Mouse (Mus musculus): ENCODE measurements around the gene Rufy2. TPM values are rescaled to one million over a fixed set of nuclear protein-coding genes. Genes with fewer than 3 reads are reported as not detected.

Rufy2 gene
- total and polyA plus RNA-seq, 3 experiments: 4.9 to 6.8 (median 5.8) TPM

GRCm38 (mm10) chr10:62966291-62966690 lies 13.7 kb upstream of the Rufy2 start:
- Histone ChIP-seq H3K9me3 (replicated peaks; ENCODE audit: low read length) (no peaks in the 10 kb centered on the region), H3K4me2 (ENCODE audit: insufficient read depth, low read depth, poor library complexity, severe bottlenecking) (no peak overlapping the region), H3K79me2 (replicated peaks; ENCODE audit: control insufficient read depth, extremely low read depth, insufficient read depth, poor library complexity, severe bottlenecking) (no peaks in the 10 kb centered on the region), H3K4me3 (replicated peaks in 1 of 3; ENCODE audit: low read depth in 2 of 3, low read length in 2 of 3, poor library complexity in 1 of 3) (no peak overlapping the region), H3K4me1 (ENCODE audit: control insufficient read depth in 1 of 2, insufficient read depth in 2 of 2) (no peaks in the 10 kb centered on the region), H3K27me3 (replicated peaks) (no peaks in the 10 kb centered on the region), H3K27ac (ENCODE audit: insufficient read depth, low read depth) (no peak overlapping the region), H3K36me3 (replicated peaks in 1 of 2; ENCODE audit: control insufficient read depth in 1 of 2, insufficient read depth in 1 of 2, low read length in 1 of 2) (peaks cover 81 to 85% of the 10 kb centered on the region in 2 experiments), H3K9ac (ENCODE audit: insufficient read depth, low read depth) (no peak overlapping the region)
- in situ Hi-C loops (cut with MboI; ENCODE audit: low pct_ligation_motif_present, low pct_unique_long_range_greater_than_20kb, low sequenced_read_pairs): loop anchor here (5.0 kb wide), 1 partner anchor 34 kb away; no protein-coding TSS in a partner anchor
- DNase-seq (ENCODE audit: extremely low read depth): no peak
- dilution Hi-C loops (cut with MboI; ENCODE audit: extremely low pct_ligation_motif_present, extremely low pct_unique_long_range_greater_than_20kb, low sequenced_read_pairs): no loop called here
- TF ChIP-seq CTCF (conservative IDR thresholded peaks at IDR 0.05 in 1 of 2, IDR thresholded peaks at IDR 0.05 in 1 of 2; ENCODE audit: low read depth in 2 of 2, low read length in 2 of 2) (no peak), USF1 (IDR thresholded peaks at IDR 0.05; ENCODE audit: low read depth, low read length) (no peak), TCF12 (IDR thresholded peaks at IDR 0.05; ENCODE audit: low read depth, low read length) (no peak), IRF4 (IDR thresholded peaks at IDR 0.05; ENCODE audit: low read depth, low read length) (no peak), MAZ (IDR thresholded peaks at IDR 0.05; ENCODE audit: low read depth, low read length) (no peak), E2F4 (IDR thresholded peaks at IDR 0.05; ENCODE audit: insufficient replicate concordance, low read depth, low read length) (no peak), NELFE (IDR thresholded peaks at IDR 0.05; ENCODE audit: low read depth, low read length) (no peak), POLR2A (IDR thresholded peaks at IDR 0.05; ENCODE audit: low read depth, low read length) (no peak), BHLHE40 (IDR thresholded peaks at IDR 0.05; ENCODE audit: low read depth, low read length) (no peak), MXI1 (IDR thresholded peaks at IDR 0.05; ENCODE audit: low read depth, low read length) (no peak), GABPA (IDR thresholded peaks at IDR 0.05; ENCODE audit: insufficient replicate concordance, low read depth, low read length) (no peak), MEF2A (IDR thresholded peaks at IDR 0.05; ENCODE audit: borderline replicate concordance, low read depth, low read length) (no peak), ZMIZ1 (IDR thresholded peaks at IDR 0.05; ENCODE audit: low read depth, low read length) (no peak), SMC3 (IDR thresholded peaks at IDR 0.05; ENCODE audit: low read depth, low read length) (no peak)

GRCm38 (mm10) chr10:62971821-62972220 lies 8.2 kb upstream of the Rufy2 start:
- DNase-seq (ENCODE audit: extremely low read depth): peak; percentile 30
- Histone ChIP-seq H3K9me3 (replicated peaks; ENCODE audit: low read length) (no peaks in the 10 kb centered on the region), H3K4me1 (ENCODE audit: control insufficient read depth in 1 of 2, insufficient read depth in 2 of 2) (peaks cover 0 to 6% of the 10 kb centered on the region in 2 experiments; a peak in 1 of 4 replicates), H3K27me3 (replicated peaks) (no peaks in the 10 kb centered on the region), H3K79me2 (replicated peaks; ENCODE audit: control insufficient read depth, extremely low read depth, insufficient read depth, poor library complexity, severe bottlenecking) (no peaks in the 10 kb centered on the region), H3K9ac (ENCODE audit: insufficient read depth, low read depth) (no peak overlapping the region), H3K36me3 (replicated peaks in 1 of 2; ENCODE audit: control insufficient read depth in 1 of 2, insufficient read depth in 1 of 2, low read length in 1 of 2) (peaks cover 51 to 75% of the 10 kb centered on the region in 2 experiments), H3K4me2 (ENCODE audit: insufficient read depth, low read depth, poor library complexity, severe bottlenecking) (no peak overlapping the region), H3K27ac (ENCODE audit: insufficient read depth, low read depth) (no peak overlapping the region), H3K4me3 (replicated peaks in 1 of 3; ENCODE audit: low read depth in 2 of 3, low read length in 2 of 3, poor library complexity in 1 of 3) (no peak overlapping the region)
- dilution Hi-C loops (cut with MboI; ENCODE audit: extremely low pct_ligation_motif_present, extremely low pct_unique_long_range_greater_than_20kb, low sequenced_read_pairs) (no loop called here), in situ Hi-C loops (cut with MboI; ENCODE audit: low pct_ligation_motif_present, low pct_unique_long_range_greater_than_20kb, low sequenced_read_pairs) (no loop called here)
- TF ChIP-seq IRF4 (IDR thresholded peaks at IDR 0.05; ENCODE audit: low read depth, low read length): no peak
- no peak for TF ChIP-seq KAT2A (IDR thresholded peaks at IDR 0.05; ENCODE audit: insufficient replicate concordance, low read length)
- no peak for TF ChIP-seq BHLHE40 (IDR thresholded peaks at IDR 0.05; ENCODE audit: low read depth, low read length)
- TF ChIP-seq TCF12 (IDR thresholded peaks at IDR 0.05; ENCODE audit: low read depth, low read length): no peak
- no peak for TF ChIP-seq CHD1 (IDR thresholded peaks at IDR 0.05; ENCODE audit: low read depth, low read length)
- no peak for TF ChIP-seq ZKSCAN1 (IDR thresholded peaks at IDR 0.05; ENCODE audit: borderline replicate concordance, low read depth, low read length)
- no peak for TF ChIP-seq HCFC1 (IDR thresholded peaks at IDR 0.05; ENCODE audit: low read depth, low read length)
- TF ChIP-seq POLR2AphosphoS2 (IDR thresholded peaks at IDR 0.05; ENCODE audit: low read depth, low read length): no peak
- TF ChIP-seq EP300 (IDR thresholded peaks at IDR 0.05; ENCODE audit: low read length): no peak
- no peak for TF ChIP-seq ETS1 (conservative IDR thresholded peaks at IDR 0.05; ENCODE audit: low read depth, low read length)
